Mouse (Mus musculus): ENCODE data around the gene Tmem191c.

The Tmem191c gene

DNA sequence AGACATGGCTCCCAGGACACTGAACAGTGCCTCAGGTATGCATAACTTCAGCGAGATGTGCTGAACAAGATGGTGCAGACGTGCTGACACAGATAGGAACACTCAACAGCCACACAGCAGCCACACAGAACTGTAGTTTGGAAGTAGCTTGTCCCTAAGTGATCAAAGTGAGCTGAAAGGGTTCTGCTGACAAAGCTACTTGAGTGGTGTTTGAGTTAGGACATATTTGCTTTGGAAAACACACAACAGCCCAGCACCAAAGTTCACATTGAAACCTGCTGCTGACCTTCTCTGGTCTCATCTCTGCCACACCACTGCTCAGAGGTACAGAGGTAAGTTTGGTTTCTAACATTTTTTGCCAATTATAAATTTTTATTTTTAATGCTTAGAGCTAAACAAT, 55.2 kb downstream of the Tmem191c start, which contains the start of gene Serpind1:
Gene Serpind1 (plus strand): TSS at position 256 of the 400 bp plus-strand sequence.
- DNase-seq (ENCODE audit: low read depth): no peak

- DNase-seq (ENCODE audit: low read depth): no peak
Observed at GRCm38 (mm10) chr16:17331855-17332254, 56.0 kb downstream of the Tmem191c start.

Data from naive thymus-derived CD4-positive, alpha-beta T cell, adult 2 months (primary cell).